Mouse (Mus musculus) forebrain, embryonic 13.5 days (tissue): ENCODE results near the gene Carhsp1. TPM values are rescaled to one million over a fixed set of nuclear protein-coding genes. Genes with fewer than 3 reads are reported as not detected.

Source experiments
- ATAC-seq: fragments of 200-750 bp; cut with Nextera tagmentation; 2 replicates; pipeline ENCODE4 v1.8.0; 2017
- H3K27ac ChIP-seq: fragments of 300-500 bp; sonication (generic); 2 replicates; pipeline ENCODE4 v1.5.1; 2015; ENCODE audit warnings: inconsistent platforms, mild to moderate bottlenecking, moderate library complexity
- H3K27me3 ChIP-seq: fragments of 300-500 bp; sonication (generic); 2 replicates; pipeline ENCODE4 v1.6.1; 2015; ENCODE audit warnings: mild to moderate bottlenecking, inconsistent platforms
- H3K36me3 ChIP-seq: fragments of 300-500 bp; sonication (generic); 2 replicates; pipeline ENCODE4 v1.6.1; 2015; ENCODE audit warnings: mild to moderate bottlenecking, inconsistent platforms; ENCODE audit not compliant: poor library complexity, severe bottlenecking
- H3K4me1 ChIP-seq: fragments of 300-500 bp; sonication (generic); 2 replicates; pipeline ENCODE4 v1.6.1; 2015; ENCODE audit warnings: inconsistent platforms
- H3K4me2 ChIP-seq: fragments of 300-500 bp; sonication (generic); 2 replicates; pipeline ENCODE4 v1.6.1; 2015; ENCODE audit warnings: inconsistent platforms, mild to moderate bottlenecking, moderate library complexity
- H3K4me3 ChIP-seq: fragments of 300-500 bp; sonication (generic); 2 replicates; pipeline ENCODE4 v1.5.1; 2015; ENCODE audit warnings: mild to moderate bottlenecking, inconsistent platforms
- H3K9ac ChIP-seq: fragments of 300-500 bp; sonication (generic); 2 replicates; pipeline ENCODE4 v1.6.1; 2015; ENCODE audit warnings: mild to moderate bottlenecking, inconsistent platforms
- H3K9me3 ChIP-seq: fragments of 300-500 bp; sonication (generic); replicated peaks from 2 replicates; pipeline ENCODE4 v1.6.1; 2016; ENCODE audit warnings: inconsistent platforms
- WGBS: fragments of 180-500 bp; shearing (Covaris S2); methylation state at CpG from one replicate; pipeline ENCODE4 v1.1.7; 2015; 5-methylcytosine and 5-hydroxymethylcytosine counted together
- microRNA-seq: library from miRNA; unstranded; fragments of <30 nt; microRNA quantifications from one replicate; pipeline ENCODE4, GENCODE M21; 2016
- polyA plus RNA-seq: library from polyadenylated mRNA; unstranded; fragments of >200 nt; fragmentation: Nextera tagmentation; extraction: Ambion mirVana; gene quantifications from 2 replicates; pipeline ENCODE4 v1.2.1, GENCODE M21; 2015

Carhsp1 gene
- polyA plus RNA-seq, 1 experiment from 2014 or later: 190 TPM

DNA sequence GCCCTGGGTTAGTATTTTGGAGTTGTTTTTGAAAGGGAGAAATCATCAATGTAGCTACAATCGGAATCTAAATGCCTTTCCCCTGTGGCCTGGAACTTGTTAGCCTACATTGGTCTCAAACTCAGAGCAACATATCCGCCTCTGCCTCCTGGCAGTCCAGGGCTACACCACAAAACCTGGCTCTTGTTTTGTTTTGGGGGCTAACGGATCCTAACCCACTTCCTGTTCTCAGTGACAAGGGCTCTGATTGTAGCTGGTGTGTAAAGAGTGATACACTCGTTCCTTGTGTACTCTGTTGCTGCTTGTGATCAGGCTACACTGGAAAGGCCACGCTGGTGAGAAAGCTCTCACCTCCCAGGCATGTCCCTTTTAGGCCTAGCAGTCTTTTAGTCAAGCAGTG is 40.5 kb downstream of the Carhsp1 start:
- Histone ChIP-seq H3K9me3 (no peaks in the 10 kb centered on the region), H3K4me1 (peaks cover 10% of the 10 kb centered on the region), H3K36me3 (peaks cover 38% of the 10 kb centered on the region), H3K9ac (no peak overlapping the region), H3K27ac (no peak overlapping the region), H3K4me2 (no peak overlapping the region), H3K27me3 (no peaks in the 10 kb centered on the region), H3K4me3 (no peak overlapping the region)
- ATAC-seq: no peak
- 88% methylated on average over 5 of the region's 5 CpGs for WGBS

DNA sequence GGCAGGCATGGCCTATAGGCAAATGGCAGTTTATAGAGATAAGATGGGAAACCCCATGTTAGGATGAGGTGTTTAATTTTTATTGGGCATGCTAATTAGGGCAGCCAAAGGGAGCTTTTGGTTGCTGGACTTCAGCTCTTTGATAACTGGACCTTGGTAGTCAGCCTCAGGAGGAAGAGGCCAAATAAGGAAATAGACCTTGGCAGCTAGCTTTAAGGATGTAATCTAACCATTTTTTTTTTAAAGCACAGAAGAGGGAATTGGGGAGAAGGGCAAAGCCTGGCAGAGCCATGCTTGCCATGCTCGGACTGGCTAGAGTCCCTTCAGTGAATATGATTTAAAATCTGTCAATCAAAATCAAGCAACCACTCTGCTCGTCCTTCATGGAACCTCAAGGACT is 41.5 kb downstream of the Carhsp1 start:
- Histone ChIP-seq H3K36me3 (peaks cover 32% of the 10 kb centered on the region), H3K9me3 (no peaks in the 10 kb centered on the region), H3K9ac (no peak overlapping the region), H3K4me2 (no peak overlapping the region), H3K4me3 (no peak overlapping the region), H3K27ac (no peak overlapping the region), H3K4me1 (no peaks in the 10 kb centered on the region), H3K27me3 (no peaks in the 10 kb centered on the region)
- ATAC-seq: no peak
- WGBS: 85% methylated on average over 2 of the region's 2 CpGs

DNA sequence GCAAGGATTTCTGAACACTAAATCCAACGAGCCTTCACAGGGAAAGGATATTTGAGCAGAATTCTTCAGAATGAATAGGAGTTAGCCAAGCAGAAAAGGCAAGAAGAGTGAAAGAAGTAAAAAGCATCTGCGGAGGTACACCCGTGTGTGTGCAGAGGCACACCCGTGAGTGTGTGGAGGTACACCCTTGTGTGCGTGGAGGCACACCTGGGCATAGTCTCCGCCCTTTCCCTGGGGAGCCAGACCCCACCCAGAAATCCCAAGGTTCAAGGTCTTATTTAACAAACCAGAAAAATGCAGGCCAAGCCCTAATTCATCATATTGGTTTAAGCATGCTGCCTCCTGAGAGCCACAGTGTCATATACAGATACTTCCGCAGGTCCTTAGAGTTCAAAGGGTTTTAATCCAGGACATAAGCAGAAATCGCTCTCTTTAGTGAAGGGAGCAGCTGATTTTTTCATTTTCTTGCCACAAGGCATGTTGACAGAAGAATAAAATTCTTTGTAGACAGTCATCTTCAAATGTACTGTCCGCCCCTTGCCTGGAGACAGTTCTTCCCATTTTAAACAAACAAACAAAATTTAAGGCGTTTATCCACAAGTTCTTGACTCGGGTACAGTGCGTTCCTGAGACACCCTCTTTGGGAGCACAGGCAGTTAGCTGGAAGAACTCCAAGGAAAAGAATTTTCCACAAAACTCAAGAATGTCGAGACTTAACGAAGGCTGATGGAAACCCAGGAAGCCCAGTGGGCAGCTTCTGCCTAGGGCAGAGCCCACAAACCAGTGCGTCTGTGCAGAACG is 51.4 kb downstream of the Carhsp1 start:
- H3K9me3 ChIP-seq: no peaks in the 10 kb centered on the region
- H3K9ac ChIP-seq: no peak overlapping the region
- H3K36me3 ChIP-seq: peaks cover 8% of the 10 kb centered on the region; the same call in 1 of the 2 replicates
- H3K4me2 ChIP-seq: no peak overlapping the region
- WGBS: 80% methylated on average over 16 of the region's 16 CpGs
- no peak overlapping the region for H3K4me3 ChIP-seq
- no peak overlapping the region for H3K27ac ChIP-seq
- no peaks in the 10 kb centered on the region for H3K4me1 ChIP-seq
- ATAC-seq: no peak
- no peaks in the 10 kb centered on the region for H3K27me3 ChIP-seq

DNA sequence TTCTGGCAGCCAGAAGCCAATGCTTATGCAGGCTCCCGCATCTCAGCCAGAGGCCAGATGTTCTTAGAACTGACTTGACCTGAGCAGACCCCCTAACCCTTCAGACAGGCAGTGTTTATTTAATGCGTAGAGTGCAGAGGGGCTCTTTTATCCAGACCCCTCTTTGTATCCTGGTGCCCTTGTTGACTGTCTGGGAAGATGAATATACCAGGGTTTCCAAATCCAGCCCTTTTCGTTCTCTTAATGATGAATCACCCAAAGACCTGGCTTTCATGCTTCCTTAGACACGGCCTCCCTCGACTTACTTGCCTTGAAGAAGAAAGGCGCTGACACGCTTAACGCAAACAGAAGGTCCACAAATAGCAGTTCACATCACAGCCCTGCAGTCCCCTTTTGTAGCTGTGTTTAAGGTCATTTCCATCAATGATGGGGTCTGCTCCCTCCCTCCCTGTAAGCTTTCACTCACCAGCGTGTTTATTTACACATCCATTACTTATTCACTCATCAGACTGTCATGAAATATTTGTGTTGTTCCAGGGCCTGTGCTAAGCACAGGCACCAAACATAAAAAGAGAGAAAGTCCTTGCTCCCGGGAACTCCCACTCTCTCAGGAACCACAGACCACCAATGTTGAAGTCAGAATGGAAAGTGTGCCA is 52.2 kb downstream of the Carhsp1 start:
- Histone ChIP-seq H3K27me3 (no peaks in the 10 kb centered on the region), H3K4me3 (no peak overlapping the region), H3K9ac (no peak overlapping the region), H3K4me1 (no peaks in the 10 kb centered on the region), H3K4me2 (no peak overlapping the region), H3K27ac (no peak overlapping the region), H3K9me3 (no peaks in the 10 kb centered on the region), H3K36me3 (peaks cover 8% of the 10 kb centered on the region; the same call in 1 of the 2 replicates)
- WGBS: 48% methylated on average over 10 of the region's 10 CpGs
- no peak for ATAC-seq

DNA sequence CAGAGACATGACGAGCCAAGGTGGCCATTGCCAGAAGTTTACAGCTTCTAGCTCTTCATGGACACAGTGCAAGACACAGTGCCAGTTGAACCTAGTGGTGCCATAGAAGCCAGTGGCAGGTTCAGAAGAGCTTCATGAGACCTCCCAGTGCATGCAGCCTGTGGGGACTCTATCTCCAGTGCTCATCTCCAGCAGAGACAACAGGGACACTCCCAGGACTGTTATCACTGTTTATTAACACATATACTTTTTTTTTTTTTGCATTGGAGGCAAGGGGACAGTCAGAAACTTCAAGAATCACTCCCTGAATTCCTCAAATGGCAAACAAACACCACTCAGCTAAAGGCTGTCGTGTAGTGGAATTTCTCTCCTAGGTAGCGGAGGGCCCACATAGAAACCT is 58.5 kb downstream of the Carhsp1 start:
- H3K27ac ChIP-seq: no peak overlapping the region
- no peaks in the 10 kb centered on the region for H3K9me3 ChIP-seq
- no peak overlapping the region for H3K4me2 ChIP-seq
- no peak overlapping the region for H3K4me3 ChIP-seq
- 0 out of 2 replicates have a peak, but pooled peaks cover 12% of the 10 kb centered on the region for H3K36me3 ChIP-seq
- 91% methylated on average over 3 of the region's 3 CpGs for WGBS
- H3K4me1 ChIP-seq: no peaks in the 10 kb centered on the region
- ATAC-seq: no peak
- H3K9ac ChIP-seq: no peak overlapping the region
- no peaks in the 10 kb centered on the region for H3K27me3 ChIP-seq

DNA sequence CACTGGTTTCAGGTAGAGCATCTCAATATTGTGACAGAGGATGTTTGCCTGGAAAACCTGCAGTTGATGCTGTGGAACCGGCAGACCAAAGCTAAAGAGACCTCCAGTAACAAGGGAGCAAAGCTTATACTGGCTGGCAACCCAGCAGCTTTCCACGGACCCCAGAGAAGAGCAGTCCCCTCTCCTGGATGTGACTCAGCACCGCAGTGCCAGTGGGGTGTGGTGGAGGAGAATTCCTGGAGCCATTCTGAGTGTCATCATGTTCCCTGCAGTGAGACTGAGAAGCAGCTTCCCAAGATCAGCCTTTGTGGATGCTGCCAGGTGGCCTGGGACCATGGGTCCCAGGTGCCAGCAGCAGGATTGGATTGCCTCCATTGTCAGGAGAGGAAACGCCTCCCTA is 58.9 kb downstream of the Carhsp1 start:
- Histone ChIP-seq H3K36me3 (peaks cover 12% of the 10 kb centered on the region; the same call in 1 of the 2 replicates), H3K27ac (no peak overlapping the region), H3K9me3 (no peaks in the 10 kb centered on the region), H3K4me2 (no peak overlapping the region), H3K4me3 (no peak overlapping the region), H3K27me3 (no peaks in the 10 kb centered on the region), H3K4me1 (no peaks in the 10 kb centered on the region), H3K9ac (no peak overlapping the region)
- WGBS: 84% methylated on average over 4 of the region's 4 CpGs
- ATAC-seq: no peak

DNA sequence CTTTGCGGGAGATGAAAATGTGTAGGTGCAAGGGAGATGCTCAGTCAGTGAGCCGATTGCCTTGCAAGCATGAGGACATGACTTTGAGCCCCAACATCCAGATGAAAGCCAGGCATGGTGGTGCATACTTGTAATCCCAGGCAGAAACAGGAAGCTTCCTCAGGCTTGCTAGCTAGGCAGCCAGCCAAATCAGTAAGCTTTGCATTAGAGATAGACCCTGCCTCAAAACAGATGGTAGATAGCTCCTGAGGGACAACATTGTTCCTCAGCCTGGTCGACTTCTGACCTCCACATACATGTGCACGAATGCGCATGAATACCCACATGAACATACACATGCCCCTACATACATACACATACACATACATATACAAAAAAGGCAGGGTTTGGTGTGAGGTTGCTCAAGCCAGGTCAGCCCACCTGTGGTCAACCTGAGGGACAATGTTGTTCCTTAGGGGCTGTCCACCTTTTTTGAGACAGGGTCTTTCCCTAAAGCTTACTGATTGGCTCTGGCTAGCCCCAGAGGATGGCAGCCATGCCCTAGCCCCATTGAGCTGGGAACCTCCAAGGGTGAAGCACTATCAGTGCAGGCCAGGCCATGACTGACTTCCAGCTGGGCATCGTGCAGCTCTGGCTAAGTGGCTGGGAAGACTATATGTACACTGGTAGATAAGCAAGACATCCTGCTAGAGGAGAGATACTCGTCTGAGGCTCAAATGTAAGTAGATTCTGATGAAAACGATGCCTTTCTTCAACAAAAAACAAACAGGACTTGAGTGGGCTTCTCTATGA is 59.5 kb downstream of the Carhsp1 start:
- Histone ChIP-seq H3K27ac (no peak overlapping the region), H3K9ac (no peak overlapping the region), H3K4me2 (no peak overlapping the region), H3K9me3 (no peaks in the 10 kb centered on the region), H3K27me3 (no peaks in the 10 kb centered on the region), H3K4me1 (no peaks in the 10 kb centered on the region), H3K4me3 (no peak overlapping the region), H3K36me3 (peaks cover 12% of the 10 kb centered on the region; the same call in 1 of the 2 replicates)
- 88% methylated on average over 8 of the region's 8 CpGs for WGBS
- no peak for ATAC-seq

DNA sequence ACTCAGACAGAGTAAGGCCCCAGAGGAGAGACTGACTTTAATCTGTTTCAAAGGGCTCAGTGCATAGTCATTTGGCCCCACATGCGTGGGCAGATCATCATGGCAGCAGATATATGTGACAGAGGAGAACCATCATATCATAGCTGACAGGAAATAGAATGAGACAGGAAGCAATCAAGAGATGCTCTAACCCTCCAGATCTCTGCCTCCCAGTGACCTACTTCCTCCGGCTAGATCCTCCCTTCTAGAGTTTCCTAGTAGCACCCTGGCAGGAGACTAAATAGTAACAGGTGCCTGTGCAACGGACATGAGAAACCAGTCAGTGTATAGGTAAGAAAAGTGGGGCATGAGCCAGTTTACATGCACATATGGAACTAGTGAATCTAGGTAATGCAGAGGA is 61.6 kb downstream of the Carhsp1 start:
- no peak for ATAC-seq
- Histone ChIP-seq H3K9ac (no peak overlapping the region), H3K27ac (no peak overlapping the region), H3K27me3 (no peaks in the 10 kb centered on the region), H3K36me3 (peaks cover 12% of the 10 kb centered on the region; the same call in 1 of the 2 replicates), H3K4me3 (no peak overlapping the region), H3K4me2 (no peak overlapping the region), H3K9me3 (no peaks in the 10 kb centered on the region), H3K4me1 (no peaks in the 10 kb centered on the region)
- 86% methylated on average over 3 of the region's 3 CpGs for WGBS

Small RNA genes within 50 kb of the gene (microRNA-seq; reads per million reads assigned to microRNA genes)
- gene Gm22137: not detected

Other genes starting within 250 kb of the Carhsp1 start
- not detected in 2 replicates for gene Tmem114, start 247.0 kb downstream of the Carhsp1 start, polyA plus RNA-seq
- gene Mettl22, start 201.4 kb downstream of the Carhsp1 start, polyA plus RNA-seq: 28.9 and 31.6 TPM in 2 replicates
- 42.7 and 47.7 TPM in 2 replicates for gene Abat, start 158.7 kb downstream of the Carhsp1 start, polyA plus RNA-seq
- gene Pmm2, start 34.5 kb downstream of the Carhsp1 start, polyA plus RNA-seq: 50.8 and 55.3 TPM in 2 replicates
- 22.9 and 26.9 TPM in 2 replicates for gene Tmem186, start 34.4 kb downstream of the Carhsp1 start, polyA plus RNA-seq
- gene Gm5767, start 8.6 kb upstream of the Carhsp1 start, polyA plus RNA-seq: not detected in 2 replicates
- gene Usp7, start 120.2 kb upstream of the Carhsp1 start, polyA plus RNA-seq: 29.6 and 42.3 TPM in 2 replicates
- 26.3 and 27.4 TPM in 2 replicates for gene 1810013L24Rik, start 157.9 kb upstream of the Carhsp1 start, polyA plus RNA-seq